Mouse (Mus musculus) intestine, embryonic 16.5 days (tissue): ENCODE measurements around the gene Cdkn2a. TPM values are rescaled to one million over a fixed set of nuclear protein-coding genes. Genes with fewer than 3 reads are reported as not detected.

Source experiments
- ATAC-seq: fragments of 200-750 bp; cut with Nextera tagmentation; 2 replicates; pipeline ENCODE4 v1.8.0; 2017; ENCODE audit warnings: moderate TSS enrichment, moderate library complexity
- H3K27ac ChIP-seq: fragments of 300-500 bp; sonication (generic); 2 replicates; pipeline ENCODE4 v1.5.1; 2014; ENCODE audit warnings: mild to moderate bottlenecking, low read length
- H3K27me3 ChIP-seq: fragments of 300-500 bp; sonication (generic); replicated peaks from 2 replicates; pipeline ENCODE4 v1.6.1; 2014; ENCODE audit warnings: low read length, control low read depth, mixed read lengths; ENCODE audit not compliant: control insufficient read depth, insufficient read depth
- H3K36me3 ChIP-seq: fragments of 300-500 bp; sonication (generic); 2 replicates; pipeline ENCODE4 v1.6.1; 2014; ENCODE audit warnings: low read length, control low read depth; ENCODE audit not compliant: control insufficient read depth, insufficient read depth
- H3K4me1 ChIP-seq: fragments of 300-500 bp; sonication (generic); 2 replicates; pipeline ENCODE4 v1.6.1; 2014; ENCODE audit warnings: low read length, control low read depth, mixed read lengths; ENCODE audit not compliant: control insufficient read depth, insufficient read depth
- H3K4me2 ChIP-seq: fragments of 300-500 bp; sonication (generic); 2 replicates; pipeline ENCODE4 v1.6.1; 2014; ENCODE audit warnings: low read depth, low read length, control low read depth
- H3K4me3 ChIP-seq: fragments of 300-500 bp; sonication (generic); 2 replicates; pipeline ENCODE4 v1.5.1; 2014; ENCODE audit warnings: mild to moderate bottlenecking, low read length
- H3K9ac ChIP-seq: fragments of 300-500 bp; sonication (generic); 2 replicates; pipeline ENCODE4 v1.6.1; 2014; ENCODE audit warnings: low read depth, low read length
- H3K9me3 ChIP-seq: fragments of 300-500 bp; sonication (generic); 2 replicates; pipeline ENCODE4 v1.6.1; 2016; ENCODE audit warnings: low read length, control low read depth; ENCODE audit not compliant: control insufficient read depth
- WGBS: fragments of 180-500 bp; shearing (Covaris S2); extraction: QIAGEN DNeasy Blood & Tissue Kit; methylation state at CpG from one replicate; pipeline ENCODE4 v1.1.7; 2014; 5-methylcytosine and 5-hydroxymethylcytosine counted together
- polyA plus RNA-seq: library from polyadenylated mRNA; unstranded; fragments of >200 nt; fragmentation: Nextera tagmentation; extraction: Ambion mirVana; gene quantifications from 2 replicates; pipeline ENCODE4 v1.2.1, GENCODE M21; 2015

Cdkn2a gene
- polyA plus RNA-seq, 1 experiment from 2014 or later = not detected

GRCm38 (mm10) chr4:89273585-89273984 is 20.9 kb downstream of the Cdkn2a start:
- Histone ChIP-seq H3K4me2 (no peak overlapping the region), H3K27me3 (peaks cover 71% of the 10 kb centered on the region), H3K27ac (no peak overlapping the region), H3K36me3 (no peaks in the 10 kb centered on the region), H3K9ac (no peak overlapping the region), H3K4me3 (no peak overlapping the region), H3K4me1 (0 out of 2 replicates have a peak, but pooled peaks cover 4% of the 10 kb centered on the region), H3K9me3 (no peaks in the 10 kb centered on the region)
- ATAC-seq = peak; percentile 51
- WGBS = 0% methylated on average over 9 of the region's 9 CpGs

DNA sequence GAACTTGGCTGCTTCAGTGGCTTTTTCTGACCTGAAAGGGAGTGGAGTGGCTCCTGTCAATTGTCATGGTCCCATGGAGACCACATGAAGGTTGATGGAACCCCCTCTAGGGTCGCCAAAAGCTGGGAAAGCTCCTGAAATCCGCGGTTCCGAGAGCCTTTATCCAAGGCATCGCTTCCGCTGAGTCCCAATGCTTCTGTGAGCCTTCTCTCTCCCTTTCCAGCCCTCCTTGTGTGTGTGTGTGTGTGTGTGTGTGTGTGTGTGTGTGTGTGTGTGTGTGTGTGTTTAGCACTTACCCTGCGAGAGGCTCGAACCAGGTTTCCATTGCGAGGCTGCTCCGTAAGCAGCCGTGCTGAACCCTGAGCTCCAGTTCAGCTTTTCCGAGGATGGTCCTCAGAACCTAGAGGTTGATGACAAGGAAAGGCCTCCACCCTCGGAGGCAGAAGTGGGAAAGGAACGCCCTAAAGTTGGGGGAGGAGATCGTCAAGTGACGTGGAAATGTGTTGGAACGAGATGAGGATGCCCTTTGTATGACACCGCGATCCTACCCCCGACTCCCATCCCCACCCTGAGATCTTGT is 21.4 kb downstream of the Cdkn2a start:
- Histone ChIP-seq H3K27ac (no peak overlapping the region), H3K9me3 (no peaks in the 10 kb centered on the region), H3K4me3 (no peak overlapping the region), H3K9ac (no peak overlapping the region), H3K4me1 (0 out of 2 replicates have a peak, but pooled peaks cover 4% of the 10 kb centered on the region), H3K4me2 (no peak overlapping the region), H3K27me3 (peaks cover 68% of the 10 kb centered on the region), H3K36me3 (no peaks in the 10 kb centered on the region)
- ATAC-seq = no peak; the same call in 1 of the 2 replicates
- WGBS = under 1% methylated on average over 20 of the region's 20 CpGs

DNA sequence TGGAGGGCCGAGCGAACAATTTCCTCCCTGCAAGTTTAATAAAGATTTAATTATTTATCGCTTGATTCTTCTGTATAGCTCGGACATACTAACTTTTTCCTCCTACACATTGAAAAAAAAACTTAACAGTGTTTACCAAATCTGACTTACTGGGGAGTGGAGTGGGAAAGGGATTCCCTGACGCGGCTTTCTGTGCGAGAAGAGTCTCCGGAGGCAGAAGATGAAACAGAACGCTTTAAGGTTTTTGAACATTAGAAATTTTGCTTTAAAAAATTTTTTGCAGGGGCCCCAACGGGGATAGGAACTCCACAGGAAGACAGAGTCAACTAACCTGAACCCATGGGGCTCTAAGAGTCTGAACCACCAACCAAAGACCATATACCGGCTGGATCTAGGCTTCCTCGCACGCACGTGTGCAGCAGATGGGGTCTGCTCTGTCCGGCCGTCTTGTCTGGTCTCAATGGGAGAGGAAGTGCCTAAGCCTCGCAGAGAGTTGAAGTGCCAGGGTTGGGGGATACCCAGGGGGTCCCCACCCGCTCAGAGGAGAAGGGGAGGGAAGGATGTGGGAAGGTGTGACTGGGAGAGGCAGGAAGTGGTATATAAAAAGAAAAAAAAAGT is 22.2 kb downstream of the Cdkn2a start:
- Histone ChIP-seq H3K27me3 (peaks cover 61% of the 10 kb centered on the region), H3K27ac (no peak overlapping the region), H3K4me2 (no peak overlapping the region), H3K9ac (no peak overlapping the region), H3K4me3 (no peak overlapping the region), H3K4me1 (0 out of 2 replicates have a peak, but pooled peaks cover 4% of the 10 kb centered on the region), H3K9me3 (no peaks in the 10 kb centered on the region), H3K36me3 (no peaks in the 10 kb centered on the region)
- no peak for ATAC-seq
- 6% methylated on average over 18 of the region's 18 CpGs for WGBS

- H3K27me3 ChIP-seq = no peaks in the 10 kb centered on the region
- no peaks in the 10 kb centered on the region for H3K36me3 ChIP-seq
- no peaks in the 10 kb centered on the region for H3K4me1 ChIP-seq
- H3K4me3 ChIP-seq = no peak overlapping the region
- H3K9ac ChIP-seq = no peak overlapping the region
- no peaks in the 10 kb centered on the region for H3K9me3 ChIP-seq
- 58% methylated on average over 1 of the region's 1 CpGs for WGBS
- H3K4me2 ChIP-seq = no peak overlapping the region
- H3K27ac ChIP-seq = no peak overlapping the region
- ATAC-seq = no peak
Measured at GRCm38 (mm10) chr4:89257768-89258167, 36.7 kb downstream of the Cdkn2a start.

GRCm38 (mm10) chr4:89234446-89234845 is 60.0 kb downstream of the Cdkn2a start:
- no peaks in the 10 kb centered on the region for H3K27me3 ChIP-seq
- no peaks in the 10 kb centered on the region for H3K36me3 ChIP-seq
- no peak overlapping the region for H3K27ac ChIP-seq
- no peak overlapping the region for H3K4me3 ChIP-seq
- WGBS = 89% methylated on average over 8 of the region's 8 CpGs
- no peak overlapping the region for H3K9ac ChIP-seq
- H3K4me2 ChIP-seq = no peak overlapping the region
- no peak for ATAC-seq
- H3K4me1 ChIP-seq = no peaks in the 10 kb centered on the region
- H3K9me3 ChIP-seq = no peaks in the 10 kb centered on the region

Other genes with a start within 250 kb of the Cdkn2a start
- 44.4 and 49.1 TPM in 2 replicates for gene Mtap, start 157.5 kb downstream of the Cdkn2a start, polyA plus RNA-seq
- gene Cdkn2b, start 16.4 kb upstream of the Cdkn2a start, polyA plus RNA-seq = 25.5 and 26.0 TPM in 2 replicates